Mouse (Mus musculus): ENCODE measurements at regions not wholly inside any gene's neighbourhood (a gene's known extent, or its start where the extent isn't known, plus 50 kb on each side); places are given as distances from the start of the nearest gene placed in this dataset.

DNA sequence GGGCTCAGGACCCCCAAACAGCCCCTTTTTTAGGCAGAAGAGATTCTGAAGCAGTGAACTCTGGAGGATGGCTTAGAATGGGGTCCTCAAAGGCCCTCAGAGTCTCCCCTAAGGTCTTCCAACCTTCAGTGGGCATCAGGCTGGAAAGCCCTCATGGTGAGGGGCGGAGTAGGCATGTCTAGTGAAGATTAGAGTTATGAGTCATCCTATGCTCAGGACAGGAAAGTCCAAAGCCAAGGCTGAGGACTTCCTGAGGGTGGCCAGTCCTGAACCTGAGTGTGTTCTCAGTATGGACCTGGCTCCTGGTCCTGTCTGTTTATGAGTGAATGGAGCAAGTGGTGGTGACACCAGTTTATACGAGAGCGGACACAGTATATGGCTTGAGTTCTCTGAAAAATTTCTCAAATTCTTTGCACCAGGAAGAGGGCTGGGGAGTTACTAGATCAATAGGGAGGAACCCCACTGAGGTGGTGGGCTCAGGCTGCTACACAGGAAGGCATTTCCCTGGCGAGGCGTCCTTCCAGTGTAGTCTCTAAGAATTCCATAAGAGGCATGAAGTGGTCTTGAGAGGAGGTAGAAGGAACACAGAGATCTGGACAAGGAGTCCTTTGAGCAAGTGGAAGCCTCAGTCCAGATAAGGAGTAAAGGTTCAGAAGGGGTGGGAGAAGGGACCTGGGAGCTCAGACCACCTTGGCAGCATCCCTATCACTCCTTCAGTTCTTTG lies 266.2 kb downstream of the Cyp26b1 start:
- Histone ChIP-seq H3K9me3 (ENCODE audit: control insufficient read depth, low read depth, low read length) (no peaks in the 10 kb centered on the region), H3K27me3 (ENCODE audit: control insufficient read depth, insufficient read depth, low read length) (no peaks in the 10 kb centered on the region), H3K27ac (ENCODE audit: low read length) (no peak overlapping the region), H3K4me2 (replicated peaks; ENCODE audit: low read depth, low read length) (no peak overlapping the region), H3K4me3 (ENCODE audit: low read depth, low read length) (no peak overlapping the region), H3K9ac (replicated peaks; ENCODE audit: low read depth, low read length) (no peak overlapping the region), H3K4me1 (ENCODE audit: control insufficient read depth, insufficient read depth, low read length) (no peaks in the 10 kb centered on the region), H3K36me3 (ENCODE audit: control insufficient read depth, insufficient read depth, low read length) (no peaks in the 10 kb centered on the region)
- 64% methylated on average over 5 of the region's 5 CpGs for WGBS
- ATAC-seq (ENCODE audit: insufficient number of reproducible peaks, insufficient read depth, low FRiP score, low read depth), result no peak

DNA sequence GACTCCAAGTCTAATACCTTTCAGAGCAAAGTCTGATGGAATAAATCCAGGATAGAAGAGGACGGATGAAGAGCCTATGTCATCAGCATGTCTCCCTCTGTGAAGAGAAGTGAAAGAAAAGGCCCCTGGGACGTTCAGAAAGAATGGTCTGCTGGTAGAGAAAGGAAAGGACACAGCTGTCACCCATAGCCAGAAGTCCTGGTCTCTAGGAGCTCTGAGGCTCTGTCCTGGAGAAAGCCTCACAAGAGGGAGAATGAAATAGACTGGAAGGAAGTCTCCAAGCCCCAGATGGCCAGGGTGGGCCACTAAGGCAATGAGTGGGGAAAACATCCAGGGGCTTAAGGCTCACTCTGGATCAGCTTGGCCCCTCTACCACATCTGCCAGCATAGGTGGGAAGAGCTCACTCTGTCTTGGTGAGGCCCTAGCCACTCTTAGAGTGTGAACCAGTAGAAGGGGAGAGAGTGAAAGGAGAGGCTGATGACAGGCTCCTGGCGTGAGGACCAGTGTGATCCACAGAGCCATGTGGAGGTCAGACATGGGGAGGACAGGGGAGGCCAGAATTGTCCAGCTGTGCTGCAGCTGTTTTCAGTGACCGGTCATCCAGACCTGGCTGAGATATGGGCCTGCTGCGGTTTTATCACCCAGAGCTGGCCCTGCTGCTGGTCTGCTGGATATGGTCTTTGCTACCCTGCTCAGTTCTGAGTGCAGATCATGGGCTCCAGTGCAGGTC lies 268.2 kb downstream of the Cyp26b1 start:
- no peaks in the 10 kb centered on the region for H3K36me3 ChIP-seq (ENCODE audit: control insufficient read depth, insufficient read depth, low read length)
- H3K4me1 ChIP-seq (ENCODE audit: control insufficient read depth, insufficient read depth, low read length), result no peaks in the 10 kb centered on the region
- no peak overlapping the region for H3K27ac ChIP-seq (ENCODE audit: low read length)
- no peak for ATAC-seq (ENCODE audit: insufficient number of reproducible peaks, insufficient read depth, low FRiP score, low read depth)
- H3K4me3 ChIP-seq (ENCODE audit: low read depth, low read length), result no peak overlapping the region
- WGBS, result 68% methylated on average over 5 of the region's 5 CpGs
- H3K27me3 ChIP-seq (ENCODE audit: control insufficient read depth, insufficient read depth, low read length), result no peaks in the 10 kb centered on the region
- H3K4me2 ChIP-seq (replicated peaks; ENCODE audit: low read depth, low read length), result no peak overlapping the region
- no peak overlapping the region for H3K9ac ChIP-seq (replicated peaks; ENCODE audit: low read depth, low read length)
- H3K9me3 ChIP-seq (ENCODE audit: control insufficient read depth, low read depth, low read length), result no peaks in the 10 kb centered on the region

DNA sequence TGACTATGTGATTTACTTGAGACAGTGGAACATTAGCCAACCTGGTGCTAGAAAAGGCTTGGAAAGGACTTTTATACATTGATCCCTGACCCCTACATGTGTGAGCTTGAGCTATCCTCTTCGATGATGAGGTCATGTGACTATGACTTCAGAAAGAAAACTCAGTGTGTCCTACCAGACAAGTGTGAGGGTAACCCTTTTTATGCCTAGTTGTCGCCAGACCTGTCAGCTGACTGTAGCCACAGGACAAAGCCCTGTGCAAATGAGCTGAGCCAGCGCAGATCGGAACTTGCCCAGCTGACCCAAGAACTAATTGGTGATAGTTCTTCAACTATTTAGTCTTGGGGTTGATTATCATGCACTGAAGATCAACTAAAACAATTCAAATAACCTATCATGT lies 269.5 kb downstream of the Cyp26b1 start:
- no peak overlapping the region for H3K4me2 ChIP-seq (replicated peaks; ENCODE audit: low read depth, low read length)
- no peak overlapping the region for H3K9ac ChIP-seq (replicated peaks; ENCODE audit: low read depth, low read length)
- H3K4me1 ChIP-seq (ENCODE audit: control insufficient read depth, insufficient read depth, low read length), result peaks cover 5% of the 10 kb centered on the region; the same call in 1 of the 2 replicates
- H3K27ac ChIP-seq (ENCODE audit: low read length), result no peak overlapping the region
- no peak overlapping the region for H3K4me3 ChIP-seq (ENCODE audit: low read depth, low read length)
- no peaks in the 10 kb centered on the region for H3K36me3 ChIP-seq (ENCODE audit: control insufficient read depth, insufficient read depth, low read length)
- no peaks in the 10 kb centered on the region for H3K9me3 ChIP-seq (ENCODE audit: control insufficient read depth, low read depth, low read length)
- no peaks in the 10 kb centered on the region for H3K27me3 ChIP-seq (ENCODE audit: control insufficient read depth, insufficient read depth, low read length)
- WGBS, result 91% methylated on average over 4 of the region's 4 CpGs
- ATAC-seq (ENCODE audit: insufficient number of reproducible peaks, insufficient read depth, low FRiP score, low read depth), result no peak

DNA sequence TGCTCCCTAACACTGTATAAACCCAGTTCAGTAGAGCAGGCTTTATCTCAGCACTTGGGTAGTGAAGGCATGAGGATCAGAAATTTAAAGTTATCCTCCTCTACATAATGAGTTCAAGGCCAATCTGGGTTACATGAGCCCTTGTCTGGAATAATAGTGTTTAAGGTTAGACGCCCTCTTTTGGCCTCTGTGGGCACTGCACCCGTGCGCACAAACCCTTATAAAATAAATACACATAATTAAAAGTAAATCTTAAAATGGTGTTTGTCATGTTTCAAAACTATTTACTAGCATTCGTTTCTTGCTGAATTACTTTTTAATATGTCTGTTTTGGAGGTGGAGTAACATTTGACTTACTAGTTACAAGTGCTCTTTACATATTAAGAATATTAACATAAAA lies 271.2 kb downstream of the Cyp26b1 start:
- no peak for ATAC-seq (ENCODE audit: insufficient number of reproducible peaks, insufficient read depth, low FRiP score, low read depth)
- Histone ChIP-seq H3K27me3 (ENCODE audit: control insufficient read depth, insufficient read depth, low read length) (no peaks in the 10 kb centered on the region), H3K4me1 (ENCODE audit: control insufficient read depth, insufficient read depth, low read length) (peaks cover 9% of the 10 kb centered on the region; the same call in 1 of the 2 replicates), H3K4me2 (replicated peaks; ENCODE audit: low read depth, low read length) (no peak overlapping the region), H3K36me3 (ENCODE audit: control insufficient read depth, insufficient read depth, low read length) (no peaks in the 10 kb centered on the region), H3K9ac (replicated peaks; ENCODE audit: low read depth, low read length) (no peak overlapping the region), H3K4me3 (ENCODE audit: low read depth, low read length) (no peak overlapping the region), H3K27ac (ENCODE audit: low read length) (no peak overlapping the region), H3K9me3 (ENCODE audit: control insufficient read depth, low read depth, low read length) (no peaks in the 10 kb centered on the region)
- 84% methylated on average over 4 of the region's 4 CpGs for WGBS

DNA sequence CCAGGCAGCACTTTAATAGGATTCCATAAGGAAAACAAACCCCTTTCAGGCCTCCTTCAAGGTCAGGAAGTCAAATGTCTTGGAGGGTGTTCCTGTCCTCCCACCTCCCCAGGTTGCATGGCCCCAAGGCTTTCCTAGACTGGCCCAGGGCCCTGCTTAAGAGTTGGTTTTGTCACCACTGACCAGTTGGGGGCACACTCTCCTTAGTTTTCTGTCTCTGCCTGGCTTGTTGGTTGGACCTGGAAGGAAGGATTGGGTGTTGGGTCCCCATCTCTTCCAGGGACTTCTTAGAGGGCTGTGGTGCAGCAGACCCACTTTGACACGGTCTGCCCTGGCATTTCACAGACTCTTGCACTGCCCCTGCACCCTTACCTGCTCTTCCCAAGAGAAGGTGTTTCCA lies 273.1 kb downstream of the Cyp26b1 start:
- H3K4me2 ChIP-seq (replicated peaks; ENCODE audit: low read depth, low read length), result no peak overlapping the region
- 50% methylated on average over 1 of the region's 1 CpGs for WGBS
- peaks cover 9% of the 10 kb centered on the region; the same call in 1 of the 2 replicates for H3K4me1 ChIP-seq (ENCODE audit: control insufficient read depth, insufficient read depth, low read length)

DNA sequence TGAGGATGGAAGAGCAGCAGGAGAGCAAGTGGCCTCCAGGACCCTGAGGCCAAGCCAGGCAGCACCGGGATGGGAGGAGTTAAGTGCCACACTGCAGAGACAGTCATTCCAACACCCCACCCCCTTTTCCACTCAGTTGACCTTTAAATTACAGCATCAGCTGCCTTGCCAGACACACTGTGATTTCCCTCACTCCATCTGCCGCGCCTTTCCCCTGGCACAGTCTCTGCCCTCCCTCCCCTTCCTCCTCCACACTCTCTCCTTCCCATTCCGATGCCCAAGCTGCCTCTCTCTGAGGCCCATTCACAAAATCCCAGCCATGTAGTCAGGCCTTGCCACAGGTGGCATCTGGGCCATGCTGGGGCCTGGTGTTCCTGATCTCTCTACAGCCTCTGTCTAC lies 274.9 kb downstream of the Cyp26b1 start:
- no peak overlapping the region; the same call in 1 of the 2 replicates for H3K27ac ChIP-seq (ENCODE audit: low read length)
- H3K9ac ChIP-seq (replicated peaks; ENCODE audit: low read depth, low read length), result no peak overlapping the region
- 24% methylated on average over 4 of the region's 4 CpGs for WGBS
- ATAC-seq (ENCODE audit: insufficient number of reproducible peaks, insufficient read depth, low FRiP score, low read depth), result no peak
- no peaks in the 10 kb centered on the region for H3K36me3 ChIP-seq (ENCODE audit: control insufficient read depth, insufficient read depth, low read length)
- H3K9me3 ChIP-seq (ENCODE audit: control insufficient read depth, low read depth, low read length), result no peaks in the 10 kb centered on the region
- no peaks in the 10 kb centered on the region for H3K27me3 ChIP-seq (ENCODE audit: control insufficient read depth, insufficient read depth, low read length)
- peaks cover 11% of the 10 kb centered on the region; the same call in 1 of the 2 replicates for H3K4me1 ChIP-seq (ENCODE audit: control insufficient read depth, insufficient read depth, low read length)
- H3K4me3 ChIP-seq (ENCODE audit: low read depth, low read length), result no peak overlapping the region
- no peak overlapping the region for H3K4me2 ChIP-seq (replicated peaks; ENCODE audit: low read depth, low read length)

More for the DNA sequence above, 273.1 kb downstream of the Cyp26b1 start:
- Histone ChIP-seq H3K4me3 (ENCODE audit: low read depth, low read length) (no peak overlapping the region), H3K9ac (replicated peaks; ENCODE audit: low read depth, low read length) (no peak overlapping the region), H3K36me3 (ENCODE audit: control insufficient read depth, insufficient read depth, low read length) (no peaks in the 10 kb centered on the region), H3K9me3 (ENCODE audit: control insufficient read depth, low read depth, low read length) (no peaks in the 10 kb centered on the region), H3K27me3 (ENCODE audit: control insufficient read depth, insufficient read depth, low read length) (no peaks in the 10 kb centered on the region), H3K27ac (ENCODE audit: low read length) (no peak overlapping the region)
- no peak for ATAC-seq (ENCODE audit: insufficient number of reproducible peaks, insufficient read depth, low FRiP score, low read depth)

DNA sequence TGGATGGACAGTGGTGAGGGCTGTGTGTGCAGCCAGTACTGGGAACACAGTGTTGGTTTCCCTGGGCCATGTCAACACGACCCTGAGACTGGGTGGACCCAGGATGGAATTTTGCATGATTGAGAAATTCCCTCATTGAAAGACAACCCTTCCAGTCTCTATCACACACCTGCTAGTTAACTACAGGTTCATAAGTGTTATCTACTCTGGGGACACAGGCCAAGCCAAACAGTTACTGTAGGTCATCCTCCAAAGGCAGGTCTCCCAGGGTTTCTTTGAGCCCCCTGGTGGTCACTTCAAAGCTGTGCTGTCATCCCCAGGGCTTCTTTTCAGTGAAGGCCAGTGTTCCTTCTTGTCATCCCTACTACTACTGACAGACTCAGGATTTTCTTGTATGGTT lies 276.7 kb downstream of the Cyp26b1 start:
- WGBS, result 88% methylated on average over 1 of the region's 1 CpGs
- peaks cover 15% of the 10 kb centered on the region; the same call in 1 of the 2 replicates for H3K4me1 ChIP-seq (ENCODE audit: control insufficient read depth, insufficient read depth, low read length)

DNA sequence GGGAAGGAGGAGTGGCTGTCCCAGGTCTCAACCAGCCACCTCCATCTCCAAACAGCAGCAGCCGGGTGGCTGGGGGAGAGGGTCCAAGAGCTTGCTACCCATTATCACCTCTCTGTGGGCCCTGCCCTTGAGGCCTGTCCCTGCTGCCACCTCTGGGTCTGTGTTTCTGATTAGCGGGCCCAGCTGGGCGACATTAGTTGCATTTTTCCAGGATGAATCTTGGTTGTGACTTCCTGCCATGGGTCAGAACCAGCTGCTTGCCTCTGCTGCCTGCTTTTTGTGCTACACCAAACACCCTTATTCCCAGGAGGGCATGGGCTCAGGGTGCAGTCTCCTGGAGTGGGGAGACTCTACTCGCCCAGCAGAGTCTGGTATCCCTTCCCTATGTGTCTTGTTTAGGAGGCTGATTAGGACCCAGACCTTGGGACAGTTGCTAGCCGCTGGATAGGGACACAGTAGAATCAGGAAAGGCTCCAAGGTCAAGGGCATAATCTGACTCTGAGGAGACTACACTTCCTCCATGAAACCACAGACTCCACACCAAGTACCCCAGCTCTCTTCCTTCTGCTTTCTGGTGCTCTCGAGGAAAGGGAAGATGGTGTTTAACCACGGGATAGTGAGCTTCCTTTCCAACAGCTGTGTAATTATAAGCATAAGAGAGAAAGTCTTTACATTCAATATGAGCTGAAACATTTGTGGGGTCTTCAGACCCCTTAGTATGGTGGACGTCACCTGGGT lies 278.4 kb downstream of the Cyp26b1 start:
- H3K27ac ChIP-seq (ENCODE audit: low read length), result no peak overlapping the region
- H3K4me3 ChIP-seq (ENCODE audit: low read depth, low read length), result no peak overlapping the region
- H3K4me2 ChIP-seq (replicated peaks; ENCODE audit: low read depth, low read length), result no peak overlapping the region
- peaks cover 24% of the 10 kb centered on the region; the same call in 1 of the 2 replicates for H3K4me1 ChIP-seq (ENCODE audit: control insufficient read depth, insufficient read depth, low read length)
- no peaks in the 10 kb centered on the region for H3K9me3 ChIP-seq (ENCODE audit: control insufficient read depth, low read depth, low read length)
- no peak for ATAC-seq (ENCODE audit: insufficient number of reproducible peaks, insufficient read depth, low FRiP score, low read depth)
- H3K36me3 ChIP-seq (ENCODE audit: control insufficient read depth, insufficient read depth, low read length), result no peaks in the 10 kb centered on the region
- H3K9ac ChIP-seq (replicated peaks; ENCODE audit: low read depth, low read length), result no peak overlapping the region
- H3K27me3 ChIP-seq (ENCODE audit: control insufficient read depth, insufficient read depth, low read length), result no peaks in the 10 kb centered on the region
- whole genome bisulfite sequencing, result 70% methylated on average over 8 of the region's 8 CpGs

More for the DNA sequence above, 276.7 kb downstream of the Cyp26b1 start:
- no peak for ATAC-seq (ENCODE audit: insufficient number of reproducible peaks, insufficient read depth, low FRiP score, low read depth)
- Histone ChIP-seq H3K9ac (replicated peaks; ENCODE audit: low read depth, low read length) (no peak overlapping the region), H3K9me3 (ENCODE audit: control insufficient read depth, low read depth, low read length) (no peaks in the 10 kb centered on the region), H3K27me3 (ENCODE audit: control insufficient read depth, insufficient read depth, low read length) (no peaks in the 10 kb centered on the region), H3K4me2 (replicated peaks; ENCODE audit: low read depth, low read length) (no peak overlapping the region), H3K36me3 (ENCODE audit: control insufficient read depth, insufficient read depth, low read length) (no peaks in the 10 kb centered on the region), H3K4me3 (ENCODE audit: low read depth, low read length) (no peak overlapping the region), H3K27ac (ENCODE audit: low read length) (no peak overlapping the region)
